ENCODE assay signal across 19 mouse cellular contexts in genomic region chr14:99911912-99912311, GRCm38 (mm10).
DNase-seq lines count a peak whose midpoint lies in the region; ATAC-seq and TF ChIP-seq lines count a peak whose summit lies in the region.
"Had no signal": no experiment of that assay in that cellular context is flagged by ENCODE, and none has a peak within 500 bp of the region (broad histone marks: within the 10 kb centered on the region; RNA-seq: fewer than 3 reads in every experiment).

No protein-coding gene starts in this region.

- H3K4me3 ChIP-seq in neural tube, embryonic 11.5 days (ENCODE audit: low read depth, low read length) = no peak overlapping the region
- H3K4me3 ChIP-seq in intestine, embryonic 16.5 days (ENCODE audit: low read length) = no peak overlapping the region
- H3K4me3 ChIP-seq in neural tube, embryonic 13.5 days = no peak overlapping the region
- no peak overlapping the region for H3K4me3 ChIP-seq in hindbrain, embryonic 14.5 days (replicated peaks; ENCODE audit: low read length)
- H3K4me3 ChIP-seq in stomach, postnatal 0 days (ENCODE audit: low read depth, low read length) = no peak overlapping the region
- H3K4me3 ChIP-seq: embryonic facial prominence, embryonic 13.5 days; forebrain, embryonic 13.5 days; heart, adult 2 months; heart, embryonic 15.5 days; hindbrain, embryonic 13.5 days had no signal

- H3K36me3 ChIP-seq in neural tube, embryonic 11.5 days (ENCODE audit: control insufficient read depth, insufficient read depth, low read length) = no peaks in the 10 kb centered on the region
- H3K36me3 ChIP-seq in intestine, embryonic 16.5 days (ENCODE audit: control insufficient read depth, insufficient read depth, low read length) = no peaks in the 10 kb centered on the region
- H3K36me3 ChIP-seq in neural tube, embryonic 13.5 days = no peaks in the 10 kb centered on the region
- H3K36me3 ChIP-seq in hindbrain, embryonic 14.5 days (replicated peaks; ENCODE audit: control insufficient read depth, insufficient read depth) = no peaks in the 10 kb centered on the region
- no peaks in the 10 kb centered on the region for H3K36me3 ChIP-seq in stomach, postnatal 0 days (ENCODE audit: control insufficient read depth, insufficient read depth, low read length)
- H3K36me3 ChIP-seq: embryonic facial prominence, embryonic 13.5 days; heart, embryonic 15.5 days; hindbrain, embryonic 13.5 days had no signal

- WGBS in neural tube, embryonic 11.5 days = 42% methylated on average over 3 of the region's 3 CpGs
- 37% methylated on average over 3 of the region's 3 CpGs for WGBS in intestine, embryonic 16.5 days
- 20% methylated on average over 3 of the region's 3 CpGs for whole genome bisulfite sequencing in neural tube, embryonic 13.5 days
- 62% methylated on average over 3 of the region's 3 CpGs for WGBS in hindbrain, embryonic 14.5 days
- 58% methylated on average over 3 of the region's 3 CpGs for WGBS in stomach, postnatal 0 days

- no peak for TF ChIP-seq EP300 in stomach, postnatal 0 days (optimal IDR thresholded peaks at IDR 0.05)

- no peaks in the 10 kb centered on the region for H3K9me3 ChIP-seq in neural tube, embryonic 11.5 days (ENCODE audit: control insufficient read depth, low read length)
- H3K9me3 ChIP-seq in intestine, embryonic 16.5 days (ENCODE audit: control insufficient read depth, low read length) = no peaks in the 10 kb centered on the region
- H3K9me3 ChIP-seq in neural tube, embryonic 13.5 days = no peaks in the 10 kb centered on the region
- H3K9me3 ChIP-seq in hindbrain, embryonic 14.5 days (ENCODE audit: control insufficient read depth, low read length) = no peaks in the 10 kb centered on the region
- no peaks in the 10 kb centered on the region for H3K9me3 ChIP-seq in stomach, postnatal 0 days (ENCODE audit: control insufficient read depth, low read length)
- H3K9me3 ChIP-seq: embryonic facial prominence, embryonic 13.5 days; forebrain, embryonic 13.5 days; heart, embryonic 15.5 days; hindbrain, embryonic 13.5 days had no signal

- peak; percentile 53; the same call in 1 of the 2 replicates for ATAC-seq in neural tube, embryonic 11.5 days (ENCODE audit: insufficient read depth, low FRiP score, low TSS enrichment)
- ATAC-seq in intestine, embryonic 16.5 days = peak; percentile 52
- ATAC-seq in neural tube, embryonic 13.5 days (ENCODE audit: low read depth) = peak; percentile 44; the same call in 1 of the 2 replicates
- no peak for ATAC-seq in hindbrain, embryonic 14.5 days (ENCODE audit: low FRiP score)
- ATAC-seq in stomach, postnatal 0 days (ENCODE audit: low FRiP score, low TSS enrichment) = no peak
- ATAC-seq: forebrain, embryonic 13.5 days; forebrain, postnatal 0 days had no signal

- TF ChIP-seq CTCF in stomach, postnatal 0 days (IDR thresholded peaks at IDR 0.05; ENCODE audit: low read depth) = no peak

- no peak overlapping the region for H3K9ac ChIP-seq in neural tube, embryonic 11.5 days (ENCODE audit: low read length)
- H3K9ac ChIP-seq in intestine, embryonic 16.5 days (ENCODE audit: low read depth, low read length) = no peak overlapping the region
- H3K9ac ChIP-seq in neural tube, embryonic 13.5 days = no peak overlapping the region
- no peak overlapping the region for H3K9ac ChIP-seq in hindbrain, embryonic 14.5 days
- no peak overlapping the region for H3K9ac ChIP-seq in stomach, postnatal 0 days (ENCODE audit: low read length)
- H3K9ac ChIP-seq: embryonic facial prominence, embryonic 13.5 days; forebrain, embryonic 13.5 days; forebrain, postnatal 0 days; heart, embryonic 15.5 days; hindbrain, embryonic 13.5 days had no signal

- no peak overlapping the region for H3K4me2 ChIP-seq in neural tube, embryonic 11.5 days (ENCODE audit: low read depth)
- no peak overlapping the region for H3K4me2 ChIP-seq in intestine, embryonic 16.5 days (ENCODE audit: low read depth, low read length)
- H3K4me2 ChIP-seq in neural tube, embryonic 13.5 days = no peak overlapping the region
- no peak overlapping the region for H3K4me2 ChIP-seq in hindbrain, embryonic 14.5 days (replicated peaks)
- H3K4me2 ChIP-seq in stomach, postnatal 0 days (replicated peaks; ENCODE audit: low read depth) = no peak overlapping the region
- H3K4me2 ChIP-seq: embryonic facial prominence, embryonic 13.5 days; forebrain, embryonic 13.5 days; heart, embryonic 11.5 days; heart, embryonic 15.5 days; hindbrain, embryonic 13.5 days had no signal

- no peak for DNase-seq in neural tube, embryonic 11.5 days (ENCODE audit: low spot score)
- no peak for DNase-seq in neural tube, embryonic 10.5 days (ENCODE audit: extremely low spot score, low spot score)
- no peak for DNase-seq in hindbrain, embryonic 14.5 days (ENCODE audit: low spot score)
- no peak for DNase-seq in stomach, postnatal 0 days (ENCODE audit: low spot score)
- no peak for DNase-seq in thymus, adult 18-20 months
- DNase-seq: adrenal gland, adult 2 months; adrenal gland, postnatal 25 days; cerebellum, adult 2 months; cerebellum, postnatal 25 days; forebrain, postnatal 0 days; heart, adult 2 months; heart, postnatal 14 days had no signal

- H3K27ac ChIP-seq in neural tube, embryonic 11.5 days (ENCODE audit: low read depth, low read length) = no peak overlapping the region
- H3K27ac ChIP-seq in intestine, embryonic 16.5 days (ENCODE audit: low read length) = no peak overlapping the region
- no peak overlapping the region for H3K27ac ChIP-seq in neural tube, embryonic 13.5 days (replicated peaks)
- H3K27ac ChIP-seq in hindbrain, embryonic 14.5 days = no peak overlapping the region
- H3K27ac ChIP-seq in stomach, postnatal 0 days (replicated peaks) = no peak overlapping the region
- H3K27ac ChIP-seq: embryonic facial prominence, embryonic 13.5 days; forebrain, embryonic 13.5 days; heart, adult 2 months; heart, embryonic 15.5 days; hindbrain, embryonic 13.5 days had no signal

- no peaks in the 10 kb centered on the region for H3K4me1 ChIP-seq in neural tube, embryonic 11.5 days (ENCODE audit: control insufficient read depth, insufficient read depth, low read length)
- no peaks in the 10 kb centered on the region for H3K4me1 ChIP-seq in intestine, embryonic 16.5 days (ENCODE audit: control insufficient read depth, insufficient read depth, low read length)
- H3K4me1 ChIP-seq in neural tube, embryonic 13.5 days (replicated peaks) = peaks cover 9% of the 10 kb centered on the region; the same call in 1 of the 2 replicates
- no peaks in the 10 kb centered on the region for H3K4me1 ChIP-seq in hindbrain, embryonic 14.5 days (replicated peaks; ENCODE audit: control insufficient read depth, insufficient read depth, low read length)
- H3K4me1 ChIP-seq in stomach, postnatal 0 days (replicated peaks; ENCODE audit: control insufficient read depth, insufficient read depth) = no peaks in the 10 kb centered on the region
- H3K4me1 ChIP-seq: forebrain, embryonic 13.5 days; hindbrain, embryonic 13.5 days had no signal

- H3K27me3 ChIP-seq in neural tube, embryonic 11.5 days (ENCODE audit: control insufficient read depth, insufficient read depth, low read length) = no peaks in the 10 kb centered on the region
- H3K27me3 ChIP-seq in intestine, embryonic 16.5 days (replicated peaks; ENCODE audit: control insufficient read depth, insufficient read depth, low read length) = no peaks in the 10 kb centered on the region
- H3K27me3 ChIP-seq in neural tube, embryonic 13.5 days = no peaks in the 10 kb centered on the region
- no peaks in the 10 kb centered on the region for H3K27me3 ChIP-seq in hindbrain, embryonic 14.5 days (ENCODE audit: control insufficient read depth, insufficient read depth, low read length)
- no peaks in the 10 kb centered on the region for H3K27me3 ChIP-seq in stomach, postnatal 0 days (ENCODE audit: control insufficient read depth, insufficient read depth, low read length)
- H3K27me3 ChIP-seq: embryonic facial prominence, embryonic 13.5 days; forebrain, embryonic 13.5 days; heart, embryonic 15.5 days; hindbrain, embryonic 13.5 days had no signal

Comparison
In these comparisons a context has a peak if more than half of its experiments do, and no peak if none do; other contexts are left out.
1. ATAC-seq: peak in neural tube, embryonic 11.5 days (single experiment), intestine, embryonic 16.5 days (single experiment) and neural tube, embryonic 13.5 days (single experiment); none in hindbrain, embryonic 14.5 days (single experiment) and stomach, postnatal 0 days (single experiment).